Mouse (Mus musculus): ENCODE results near the gene Zfp988. TPM values are rescaled to one million over a fixed set of nuclear protein-coding genes. Genes with fewer than 3 reads are reported as not detected.
"Not testable (repeated sequence)": the region's sequence is repeated elsewhere in the genome, so short reads cannot be mapped to it uniquely, and the experiment has no call there.

The Zfp988 gene
- polyA plus RNA-seq, 1 experiment from 2014 or later, result not detected

DNA sequence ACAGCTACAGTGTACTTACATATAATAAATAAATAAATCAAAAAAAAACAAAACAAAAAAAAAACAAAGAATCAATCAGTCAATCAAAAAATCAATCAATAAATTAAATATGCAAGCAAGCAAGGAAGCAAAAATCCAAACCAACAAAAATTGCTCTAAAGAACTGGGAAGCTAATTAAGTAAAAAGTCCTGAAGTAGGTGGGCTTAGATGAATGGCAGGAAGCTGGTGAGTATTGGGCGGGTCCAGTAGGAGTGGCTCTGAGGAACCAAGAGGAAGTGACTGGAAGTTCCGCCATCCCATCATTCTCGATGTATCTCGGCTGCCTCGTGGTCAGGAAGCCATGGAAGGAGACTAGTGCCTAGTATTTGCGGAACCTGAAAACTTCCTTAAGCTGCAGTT, 55.5 kb downstream of the Zfp988 start, which contains the start of gene Zfp978:
Gene Zfp978 (plus strand): TSS at position 301 of the 400 bp plus-strand sequence.
- ATAC-seq (replicated peaks; ENCODE audit: low FRiP score); H3K9me3 ChIP-seq (ENCODE audit: control insufficient read depth, low read length); H3K27me3 ChIP-seq (ENCODE audit: control insufficient read depth, insufficient read depth, low read length); H3K27ac ChIP-seq (ENCODE audit: low read depth, low read length); H3K36me3 ChIP-seq (ENCODE audit: control insufficient read depth, insufficient read depth, low read length); DNase-seq (ENCODE audit: low spot score); H3K4me1 ChIP-seq (replicated peaks; ENCODE audit: control insufficient read depth, insufficient read depth, low read length); H3K4me3 ChIP-seq (ENCODE audit: low read depth, low read length); H3K4me2 ChIP-seq (ENCODE audit: low read depth, low read length, severe bottlenecking); H3K9ac ChIP-seq (ENCODE audit: low read length): not testable (repeated sequence)
- no CpG with 5 or more reads among the region's 6 CpGs for WGBS

DNA sequence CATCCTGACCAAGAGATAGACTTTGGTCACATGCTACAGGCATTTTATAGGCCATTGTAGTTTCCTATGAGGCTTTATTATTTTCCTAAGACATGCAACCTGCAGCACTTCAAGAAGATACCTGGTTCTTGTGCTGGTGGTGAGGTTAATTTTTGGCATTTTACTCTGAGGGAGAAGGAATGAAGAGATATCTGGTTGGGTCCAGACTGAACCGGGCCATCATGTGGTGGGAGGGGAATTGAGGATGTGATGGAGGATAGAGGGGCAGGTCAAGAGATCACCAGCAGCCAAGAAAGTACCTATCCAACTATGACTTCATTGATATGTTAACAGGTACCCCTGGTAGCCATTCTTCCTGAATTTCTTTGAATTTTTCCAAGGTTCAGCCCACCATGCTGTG, 56.4 kb downstream of the Zfp988 start:
- no CpG with 5 or more reads among the region's 1 CpGs for WGBS
- not testable (repeated sequence) for H3K27ac ChIP-seq (ENCODE audit: low read depth, low read length); H3K27me3 ChIP-seq (ENCODE audit: control insufficient read depth, insufficient read depth, low read length)

GRCm38 (mm10) chr4:147369564-147369963, 64.1 kb downstream of the Zfp988 start:
- not testable (repeated sequence) for H3K9ac ChIP-seq (ENCODE audit: low read length); H3K27ac ChIP-seq (ENCODE audit: low read depth, low read length); H3K9me3 ChIP-seq (ENCODE audit: control insufficient read depth, low read length); DNase-seq (ENCODE audit: low spot score); H3K4me2 ChIP-seq (ENCODE audit: low read depth, low read length, severe bottlenecking); H3K27me3 ChIP-seq (ENCODE audit: control insufficient read depth, insufficient read depth, low read length); H3K36me3 ChIP-seq (ENCODE audit: control insufficient read depth, insufficient read depth, low read length); H3K4me3 ChIP-seq (ENCODE audit: low read depth, low read length); H3K4me1 ChIP-seq (replicated peaks; ENCODE audit: control insufficient read depth, insufficient read depth, low read length)
- peak; percentile 70 for ATAC-seq (replicated peaks; ENCODE audit: low FRiP score)
- WGBS, result no CpG with 5 or more reads among the region's 2 CpGs

More for the DNA sequence above, 56.4 kb downstream of the Zfp988 start:
- DNase-seq (ENCODE audit: low spot score); H3K4me2 ChIP-seq (ENCODE audit: low read depth, low read length, severe bottlenecking); ATAC-seq (replicated peaks; ENCODE audit: low FRiP score); H3K9me3 ChIP-seq (ENCODE audit: control insufficient read depth, low read length); H3K4me1 ChIP-seq (replicated peaks; ENCODE audit: control insufficient read depth, insufficient read depth, low read length); H3K9ac ChIP-seq (ENCODE audit: low read length); H3K4me3 ChIP-seq (ENCODE audit: low read depth, low read length); H3K36me3 ChIP-seq (ENCODE audit: control insufficient read depth, insufficient read depth, low read length): not testable (repeated sequence)

DNA sequence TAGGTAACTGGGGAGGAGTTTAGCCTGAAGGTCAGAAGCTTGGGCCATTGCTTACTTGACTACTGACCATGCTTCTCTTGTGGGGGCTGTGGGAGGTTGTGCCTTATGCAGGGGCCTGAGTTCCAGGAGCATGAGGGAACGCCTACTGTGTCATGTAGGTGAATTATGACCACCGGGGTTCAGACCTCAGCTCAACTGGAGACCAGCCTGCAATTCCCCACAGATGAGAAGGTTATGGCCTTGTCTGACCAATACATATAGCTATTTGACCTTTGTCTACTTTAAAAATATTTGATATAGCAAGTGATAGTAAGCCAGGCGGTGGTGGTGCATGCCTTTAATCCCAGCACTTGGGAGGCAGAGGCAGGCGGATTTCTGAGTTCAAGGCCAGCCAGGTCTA, 77.7 kb downstream of the Zfp988 start:
- H3K4me1 ChIP-seq (replicated peaks; ENCODE audit: control insufficient read depth, insufficient read depth, low read length); H3K4me3 ChIP-seq (ENCODE audit: low read depth, low read length); H3K27me3 ChIP-seq (ENCODE audit: control insufficient read depth, insufficient read depth, low read length); ATAC-seq (replicated peaks; ENCODE audit: low FRiP score); H3K27ac ChIP-seq (ENCODE audit: low read depth, low read length); DNase-seq (ENCODE audit: low spot score); H3K36me3 ChIP-seq (ENCODE audit: control insufficient read depth, insufficient read depth, low read length); H3K9me3 ChIP-seq (ENCODE audit: control insufficient read depth, low read length); H3K4me2 ChIP-seq (ENCODE audit: low read depth, low read length, severe bottlenecking); H3K9ac ChIP-seq (ENCODE audit: low read length): not testable (repeated sequence)
- 83% methylated on average over 2 of the region's 4 CpGs for WGBS

Other genes starting within 250 kb of the Zfp988 start
- gene Zfp991, start 173.6 kb upstream of the Zfp988 start, polyA plus RNA-seq (2014; fragmentation: Nextera tagmentation; extraction: Ambion mirVana), result 6.4 and 7.6 TPM in 2 replicates
- 0.20 TPM in 1 of 2 replicates, not detected in the other for gene Zfp978, start 55.6 kb downstream of the Zfp988 start, polyA plus RNA-seq (2014; fragmentation: Nextera tagmentation; extraction: Ambion mirVana)
- gene Zfp982, start 186.7 kb downstream of the Zfp988 start, polyA plus RNA-seq (2014; fragmentation: Nextera tagmentation; extraction: Ambion mirVana), result 8.7 and 10.6 TPM in 2 replicates
- 0.29 and 0.41 TPM in 2 replicates for gene Gm16503, start 234.5 kb downstream of the Zfp988 start, polyA plus RNA-seq (2014; fragmentation: Nextera tagmentation; extraction: Ambion mirVana)
- gene Zfp985, start 247.6 kb downstream of the Zfp988 start, polyA plus RNA-seq (2014; fragmentation: Nextera tagmentation; extraction: Ambion mirVana), result not detected in 2 replicates